Mouse (Mus musculus): ENCODE results near the gene Ank2.

GRCm38 (mm10) chr3:127311521-127311920 lies 187.6 kb downstream of the Ank2 start:
- TF ChIP-seq CTCF (IDR thresholded peaks at IDR 0.05; ENCODE audit: extremely low read depth, insufficient read depth, low read length), result no peak
- TF ChIP-seq POLR2A (IDR thresholded peaks at IDR 0.05; ENCODE audit: extremely low read depth, insufficient read depth, low read length), result no peak

Measured in cortical plate, adult 2 months (tissue).